8 mouse cellular contexts compared by ENCODE assay signal in the genomic region with DNA sequence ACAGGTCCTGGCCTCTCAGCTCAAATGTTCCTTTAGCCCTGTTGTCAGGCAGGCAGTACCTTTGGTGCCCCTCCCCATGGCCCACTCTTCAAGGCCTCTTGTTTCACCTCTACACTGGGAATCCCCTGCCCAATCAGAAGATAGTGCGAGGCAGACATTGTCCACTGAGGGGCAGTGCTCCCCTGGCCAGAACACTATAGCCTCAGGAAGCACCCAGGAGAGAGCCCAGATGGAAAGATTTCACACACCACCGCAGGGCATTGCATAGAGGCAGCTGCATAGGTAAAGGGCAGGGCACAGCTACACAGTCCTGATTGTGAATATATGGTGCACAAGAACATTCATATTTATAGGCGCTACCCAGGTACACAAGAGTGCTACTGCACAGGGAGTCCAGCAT. TPM values are rescaled to one million over a fixed set of nuclear protein-coding genes. Genes with fewer than 3 reads are reported as not detected.
DNase-seq lines count a peak whose midpoint lies in the region; ATAC-seq and TF ChIP-seq lines count a peak whose summit lies in the region.

No protein-coding gene starts in this region.

- ATAC-seq in forebrain, embryonic 12.5 days (ENCODE audit: low FRiP score): peak; percentile 81
- peak; percentile 76 for ATAC-seq in hindbrain, embryonic 13.5 days (ENCODE audit: low FRiP score)
- ATAC-seq in liver, embryonic 14.5 days (ENCODE audit: insufficient read depth): 0 out of 2 replicates have a peak, but pooled peaks have one; percentile 21
- peak; percentile 89 for ATAC-seq in neural tube, embryonic 14.5 days (ENCODE audit: low read depth)

- H3K27me3 ChIP-seq in forebrain, embryonic 12.5 days: peaks cover 7% of the 10 kb centered on the region; the same call in 1 of the 2 replicates
- peaks cover 7% of the 10 kb centered on the region for H3K27me3 ChIP-seq in hindbrain, embryonic 13.5 days
- no peaks in the 10 kb centered on the region for H3K27me3 ChIP-seq in liver, embryonic 14.5 days (ENCODE audit: control insufficient read depth, insufficient read depth, low read length)
- H3K27me3 ChIP-seq in neural tube, embryonic 14.5 days (ENCODE audit: control insufficient read depth, insufficient read depth, low read length): no peaks in the 10 kb centered on the region

- no peak overlapping the region for H3K4me3 ChIP-seq in layer of hippocampus, adult 2 months
- H3K4me3 ChIP-seq in forebrain, embryonic 12.5 days (replicated peaks): no peak overlapping the region
- H3K4me3 ChIP-seq in hindbrain, embryonic 13.5 days: no peak overlapping the region
- no peak overlapping the region for H3K4me3 ChIP-seq in liver, embryonic 14.5 days (ENCODE audit: insufficient read depth in 1 of 2, low read depth in 2 of 2, low read length in 2 of 2)
- no peak overlapping the region for H3K4me3 ChIP-seq in neural tube, embryonic 14.5 days (ENCODE audit: low read depth, low read length)

- DNase-seq in layer of hippocampus, adult 2 months (ENCODE audit: low spot score in 2 of 2): no peak
- DNase-seq in layer of hippocampus, adult 9-11 months: no peak
- peak; percentile 62 for DNase-seq in cerebellum, adult 11 months
- DNase-seq in liver, embryonic 14.5 days (ENCODE audit: low read depth in 3 of 3, low spot score in 3 of 3): no peak
- DNase-seq in natural killer cell, adult 2 months (ENCODE audit: low spot score in 2 of 2): no peak

- H3K27ac ChIP-seq in layer of hippocampus, adult 2 months: no peak overlapping the region
- no peak overlapping the region for H3K27ac ChIP-seq in forebrain, embryonic 12.5 days
- H3K27ac ChIP-seq in hindbrain, embryonic 13.5 days: no peak overlapping the region
- no peak overlapping the region for H3K27ac ChIP-seq in liver, embryonic 14.5 days
- H3K27ac ChIP-seq in neural tube, embryonic 14.5 days (ENCODE audit: low read depth, low read length): no peak overlapping the region

- H3K4me2 ChIP-seq in forebrain, embryonic 12.5 days: no peak overlapping the region
- H3K4me2 ChIP-seq in hindbrain, embryonic 13.5 days: no peak overlapping the region
- no peak overlapping the region for H3K4me2 ChIP-seq in liver, embryonic 14.5 days (ENCODE audit: low read depth)
- H3K4me2 ChIP-seq in neural tube, embryonic 14.5 days (ENCODE audit: low read depth, low read length): no peak overlapping the region

- H3K9me3 ChIP-seq in forebrain, embryonic 12.5 days: no peaks in the 10 kb centered on the region
- no peaks in the 10 kb centered on the region for H3K9me3 ChIP-seq in hindbrain, embryonic 13.5 days
- no peaks in the 10 kb centered on the region for H3K9me3 ChIP-seq in liver, embryonic 14.5 days (ENCODE audit: control insufficient read depth, low read length)
- H3K9me3 ChIP-seq in neural tube, embryonic 14.5 days (ENCODE audit: control insufficient read depth, low read length): no peaks in the 10 kb centered on the region

- 28% methylated on average over 3 of the region's 3 CpGs for WGBS in forebrain, embryonic 12.5 days
- WGBS in hindbrain, embryonic 13.5 days: 23% methylated on average over 3 of the region's 3 CpGs
- 26% methylated on average over 3 of the region's 3 CpGs for WGBS in liver, embryonic 14.5 days (ENCODE audit: insufficient replicate concordance)
- WGBS in neural tube, embryonic 14.5 days: 23% methylated on average over 3 of the region's 3 CpGs

- no peaks in the 10 kb centered on the region for H3K36me3 ChIP-seq in forebrain, embryonic 12.5 days (replicated peaks)
- H3K36me3 ChIP-seq in hindbrain, embryonic 13.5 days: no peaks in the 10 kb centered on the region
- H3K36me3 ChIP-seq in liver, embryonic 14.5 days (replicated peaks; ENCODE audit: control insufficient read depth, insufficient read depth, low read depth): no peaks in the 10 kb centered on the region
- H3K36me3 ChIP-seq in neural tube, embryonic 14.5 days (ENCODE audit: control insufficient read depth, insufficient read depth, low read length): no peaks in the 10 kb centered on the region

- H3K9ac ChIP-seq in forebrain, embryonic 12.5 days: no peak overlapping the region
- H3K9ac ChIP-seq in hindbrain, embryonic 13.5 days: no peak overlapping the region
- H3K9ac ChIP-seq in liver, embryonic 14.5 days (replicated peaks): no peak overlapping the region
- H3K9ac ChIP-seq in neural tube, embryonic 14.5 days (replicated peaks; ENCODE audit: low read depth, low read length): no peak overlapping the region

- TF ChIP-seq CTCF in layer of hippocampus, adult 2 months (conservative IDR thresholded peaks at IDR 0.05): peak; percentile 80
- peak; percentile 53 for TF ChIP-seq CTCF in liver, embryonic 14.5 days (IDR thresholded peaks at IDR 0.05; ENCODE audit: low read depth)

- no peak for TF ChIP-seq EP300 in liver, embryonic 14.5 days (IDR thresholded peaks at IDR 0.05; ENCODE audit: low read depth)

- no peaks in the 10 kb centered on the region for H3K4me1 ChIP-seq in forebrain, embryonic 12.5 days
- no peaks in the 10 kb centered on the region for H3K4me1 ChIP-seq in hindbrain, embryonic 13.5 days (replicated peaks)
- no peaks in the 10 kb centered on the region for H3K4me1 ChIP-seq in liver, embryonic 14.5 days (replicated peaks; ENCODE audit: control insufficient read depth in 2 of 2, insufficient read depth in 2 of 2, low read length in 1 of 2)
- no peaks in the 10 kb centered on the region for H3K4me1 ChIP-seq in neural tube, embryonic 14.5 days (ENCODE audit: control insufficient read depth, insufficient read depth, low read length)

RNA-seq across cellular contexts. Expression of gene Vipr2, which starts 6.5 kb away (rescaled TPM):
- 1 to 10 TPM in 1 of 2 experiments, under 1 TPM in 1; 0.76 to 1.3 TPM for total RNA-seq in layer of hippocampus, adult 2 months (2021)
- polyA plus RNA-seq in forebrain, embryonic 12.5 days (2016; fragmentation: Nextera tagmentation; extraction: Ambion mirVana): 1.8 and 2.8 TPM in 2 replicates
- polyA plus RNA-seq in hindbrain, embryonic 13.5 days (2015; fragmentation: Nextera tagmentation; extraction: Ambion mirVana): 0.51 and 0.53 TPM in 2 replicates
- 0.17 and 0.19 TPM in 2 replicates for polyA plus RNA-seq in liver, embryonic 14.5 days (2012; rRNA removed)
- polyA plus RNA-seq in liver, embryonic 14.5 days (2014; fragmentation: Nextera tagmentation; extraction: Ambion mirVana): 0.06 and 0.25 TPM in 2 replicates
- polyA plus RNA-seq in neural tube, embryonic 14.5 days (2014; fragmentation: Nextera tagmentation; extraction: Ambion mirVana): 0.55 and 0.84 TPM in 2 replicates

RNA-seq across cellular contexts. Expression of gene Zfp386, which starts 23.5 kb away (rescaled TPM):
- total RNA-seq in layer of hippocampus, adult 2 months (2021): 10 to 100 TPM; 38.0 to 38.3 TPM
- 62.5 and 64.2 TPM in 2 replicates for polyA plus RNA-seq in forebrain, embryonic 12.5 days (2016; fragmentation: Nextera tagmentation; extraction: Ambion mirVana)
- polyA plus RNA-seq in hindbrain, embryonic 13.5 days (2015; fragmentation: Nextera tagmentation; extraction: Ambion mirVana): 56.0 and 59.3 TPM in 2 replicates
- polyA plus RNA-seq in liver, embryonic 14.5 days (2012; rRNA removed): 2.5 and 2.6 TPM in 2 replicates
- polyA plus RNA-seq in liver, embryonic 14.5 days (2014; fragmentation: Nextera tagmentation; extraction: Ambion mirVana): 5.0 and 5.5 TPM in 2 replicates
- polyA plus RNA-seq in neural tube, embryonic 14.5 days (2014; fragmentation: Nextera tagmentation; extraction: Ambion mirVana): 57.0 and 58.4 TPM in 2 replicates

Comparison
In these comparisons a context has a peak if more than half of its experiments do, and no peak if none do; other contexts are left out.
1. ATAC-seq: peak in every context shown above with its lines; median percentile 89 in neural tube, embryonic 14.5 days; 81 in forebrain, embryonic 12.5 days; 76 in hindbrain, embryonic 13.5 days; 21 in liver, embryonic 14.5 days.